Mouse (Mus musculus) neural tube, embryonic 11.5 days (tissue): ENCODE measurements around the gene Spp2. TPM values are rescaled to one million over a fixed set of nuclear protein-coding genes. Genes with fewer than 3 reads are reported as not detected.
A peak's percentile ranks its signal among the peaks of the same experiment; 100 is the strongest.

Experiments
- ATAC-seq: fragments of 200-750 bp; cut with Nextera tagmentation; 2 replicates; pipeline ENCODE4 v1.8.0; 2017; ENCODE audit warnings: moderate number of reproducible peaks, mild to moderate bottlenecking, moderate TSS enrichment, moderate library complexity; ENCODE audit not compliant: insufficient read depth, low FRiP score, low TSS enrichment
- DNase-seq: peaks from one replicate; pipeline ENCODE4 v3.0.0-alpha.2; 2015; ENCODE audit warnings: low spot score
- H3K27ac ChIP-seq: fragments of 300-500 bp; sonication (generic); 2 replicates; pipeline ENCODE4 v1.5.1; 2014; ENCODE audit warnings: low read depth, mild to moderate bottlenecking, low read length
- H3K27me3 ChIP-seq: fragments of 300-500 bp; sonication (generic); 2 replicates; pipeline ENCODE4 v1.6.1; 2014; ENCODE audit warnings: mild to moderate bottlenecking, low read length, mixed read lengths; ENCODE audit not compliant: control insufficient read depth, insufficient read depth
- H3K36me3 ChIP-seq: fragments of 300-500 bp; sonication (generic); 2 replicates; pipeline ENCODE4 v1.6.1; 2014; ENCODE audit warnings: mild to moderate bottlenecking, low read length, moderate library complexity, mixed read lengths; ENCODE audit not compliant: control insufficient read depth, insufficient read depth
- H3K4me1 ChIP-seq: fragments of 300-500 bp; sonication (generic); 2 replicates; pipeline ENCODE4 v1.6.1; 2014; ENCODE audit warnings: low read length, mixed read lengths; ENCODE audit not compliant: control insufficient read depth, insufficient read depth
- H3K4me2 ChIP-seq: fragments of 300-500 bp; sonication (generic); 2 replicates; pipeline ENCODE4 v1.6.1; 2014; ENCODE audit warnings: low read depth, mild to moderate bottlenecking, moderate library complexity
- H3K4me3 ChIP-seq: fragments of 300-500 bp; sonication (generic); 2 replicates; pipeline ENCODE4 v1.5.1; 2014; ENCODE audit warnings: low read depth, low read length
- H3K9ac ChIP-seq: fragments of 300-500 bp; sonication (generic); 2 replicates; pipeline ENCODE4 v1.6.1; 2014; ENCODE audit warnings: mild to moderate bottlenecking, low read length
- H3K9me3 ChIP-seq: fragments of 300-500 bp; sonication (generic); 2 replicates; pipeline ENCODE4 v1.6.1; 2016; ENCODE audit warnings: low read length; ENCODE audit not compliant: control insufficient read depth
- WGBS: fragments of 180-500 bp; shearing (Covaris S2); extraction: QIAGEN DNeasy Blood & Tissue Kit; methylation state at CpG from one replicate; pipeline ENCODE4 v1.1.7; 2014; 5-methylcytosine and 5-hydroxymethylcytosine counted together
- polyA plus RNA-seq: library from polyadenylated mRNA; unstranded; fragments of >200 nt; fragmentation: Nextera tagmentation; extraction: Ambion mirVana; gene quantifications from 2 replicates; pipeline ENCODE4 v1.2.1, GENCODE M21; 2014

Gene Spp2
- polyA plus RNA-seq: not detected in 2 replicates

- H3K27me3 ChIP-seq: no peaks in the 10 kb centered on the region
- H3K9me3 ChIP-seq: no peaks in the 10 kb centered on the region
- ATAC-seq: no peak
- H3K4me3 ChIP-seq: no peak within 1 kb of the TSS
- DNase-seq: no peak
- H3K27ac ChIP-seq: no peak within 1 kb of the TSS
- no peak within 1 kb of the TSS for H3K9ac ChIP-seq
- no peaks in the 10 kb centered on the region for H3K4me1 ChIP-seq
- no peaks in the 10 kb centered on the region for H3K36me3 ChIP-seq
- 76% methylated on average over 5 of the region's 5 CpGs for WGBS
- H3K4me2 ChIP-seq: no peak within 1 kb of the TSS
These were observed at the start of gene Spp2 for GRCm38 (mm10) chr1:88406807-88407198. Gene Spp2, plus strand, starts transcription at chr1:88406961.

- Histone ChIP-seq H3K4me1 (no peaks in the 10 kb centered on the region), H3K27me3 (no peaks in the 10 kb centered on the region), H3K36me3 (no peaks in the 10 kb centered on the region), H3K27ac (no peak overlapping the region), H3K9me3 (no peaks in the 10 kb centered on the region), H3K4me3 (no peak overlapping the region), H3K9ac (no peak overlapping the region; the same call in 1 of the 2 replicates), H3K4me2 (no peak overlapping the region)
- DNase-seq (peak; percentile 75), ATAC-seq (no peak)
- WGBS: 54% methylated on average over 6 of the region's 6 CpGs
These were observed 49.2 kb upstream of the Spp2 start for GRCm38 (mm10) chr1:88357458-88358090.

- DNase-seq: no peak
These were observed 48.6 kb upstream of the Spp2 start for GRCm38 (mm10) chr1:88358102-88358654.

GRCm38 (mm10) chr1:88361085-88361484, 45.7 kb upstream of the Spp2 start:
- no peak overlapping the region for H3K27ac ChIP-seq
- H3K9ac ChIP-seq: no peak overlapping the region
- H3K9me3 ChIP-seq: no peaks in the 10 kb centered on the region
- 73% methylated on average over 4 of the region's 4 CpGs for WGBS
- no peak overlapping the region for H3K4me3 ChIP-seq
- H3K36me3 ChIP-seq: no peaks in the 10 kb centered on the region
- no peak for DNase-seq
- no peak overlapping the region for H3K4me2 ChIP-seq
- no peaks in the 10 kb centered on the region for H3K27me3 ChIP-seq
- no peaks in the 10 kb centered on the region for H3K4me1 ChIP-seq
- ATAC-seq: no peak

More at GRCm38 (mm10) chr1:88358102-88358654, 48.6 kb upstream of the Spp2 start:
- 84% methylated on average over 7 of the region's 7 CpGs for WGBS
- H3K27me3 ChIP-seq: no peaks in the 10 kb centered on the region
- H3K27ac ChIP-seq: no peak overlapping the region
- no peak overlapping the region for H3K4me3 ChIP-seq
- no peak overlapping the region for H3K9ac ChIP-seq
- ATAC-seq: no peak
- H3K4me2 ChIP-seq: no peak overlapping the region
- H3K4me1 ChIP-seq: no peaks in the 10 kb centered on the region
- no peaks in the 10 kb centered on the region for H3K9me3 ChIP-seq
- no peaks in the 10 kb centered on the region for H3K36me3 ChIP-seq

- 79% methylated on average over 11 of the region's 11 CpGs for WGBS
- Histone ChIP-seq H3K27ac (no peak overlapping the region), H3K27me3 (no peaks in the 10 kb centered on the region), H3K9me3 (no peaks in the 10 kb centered on the region), H3K4me1 (no peaks in the 10 kb centered on the region), H3K36me3 (no peaks in the 10 kb centered on the region), H3K4me3 (no peak overlapping the region), H3K9ac (no peak overlapping the region), H3K4me2 (no peak overlapping the region)
- ATAC-seq (no peak), DNase-seq (no peak)
These were observed 39.7 kb upstream of the Spp2 start for GRCm38 (mm10) chr1:88366881-88367644.

- Histone ChIP-seq H3K4me2 (no peak overlapping the region), H3K4me3 (no peak overlapping the region), H3K27me3 (no peaks in the 10 kb centered on the region), H3K27ac (no peak overlapping the region), H3K4me1 (no peaks in the 10 kb centered on the region), H3K9me3 (peaks cover 3% of the 10 kb centered on the region; the same call in 1 of the 2 replicates), H3K9ac (no peak overlapping the region), H3K36me3 (no peaks in the 10 kb centered on the region)
- 87% methylated on average over 1 of the region's 1 CpGs for WGBS
- ATAC-seq (no peak), DNase-seq (no peak)
These were observed 28.3 kb upstream of the Spp2 start for GRCm38 (mm10) chr1:88378446-88378845.

GRCm38 (mm10) chr1:88391632-88392031, 15.1 kb upstream of the Spp2 start:
- Histone ChIP-seq H3K36me3 (no peaks in the 10 kb centered on the region), H3K9ac (no peak overlapping the region), H3K4me2 (no peak overlapping the region), H3K27ac (no peak overlapping the region), H3K4me1 (no peaks in the 10 kb centered on the region), H3K9me3 (no peaks in the 10 kb centered on the region), H3K4me3 (no peak overlapping the region), H3K27me3 (no peaks in the 10 kb centered on the region)
- DNase-seq: no peak
- no peak for ATAC-seq
- 65% methylated on average over 4 of the region's 4 CpGs for WGBS

GRCm38 (mm10) chr1:88393321-88393720, 13.4 kb upstream of the Spp2 start:
- 87% methylated on average over 5 of the region's 5 CpGs for WGBS
- Histone ChIP-seq H3K4me3 (no peak overlapping the region), H3K4me2 (no peak overlapping the region), H3K27me3 (no peaks in the 10 kb centered on the region), H3K36me3 (no peaks in the 10 kb centered on the region), H3K9ac (no peak overlapping the region), H3K27ac (no peak overlapping the region), H3K4me1 (no peaks in the 10 kb centered on the region), H3K9me3 (no peaks in the 10 kb centered on the region)
- DNase-seq (no peak), ATAC-seq (no peak)
